Mouse (Mus musculus): ENCODE results near the gene Gch1. TPM values are rescaled to one million over a fixed set of nuclear protein-coding genes. Genes with fewer than 3 reads are reported as not detected.

Gch1 gene
- polyA plus RNA-seq, 1 experiment from 2014 or later = 11.1 TPM

- H3K4me3 ChIP-seq (ENCODE audit: low read length) = no peak overlapping the region
- no peaks in the 10 kb centered on the region for H3K27me3 ChIP-seq (replicated peaks; ENCODE audit: control insufficient read depth, insufficient read depth, low read length)
- no peaks in the 10 kb centered on the region for H3K9me3 ChIP-seq (ENCODE audit: control insufficient read depth, low read length)
- 0 out of 2 replicates have a peak, but pooled peaks cover 3% of the 10 kb centered on the region for H3K4me1 ChIP-seq (ENCODE audit: control insufficient read depth, insufficient read depth, low read length)
- H3K36me3 ChIP-seq (ENCODE audit: control insufficient read depth, insufficient read depth, low read length) = no peaks in the 10 kb centered on the region
- H3K4me2 ChIP-seq (ENCODE audit: low read depth, low read length) = no peak overlapping the region
- 90% methylated on average over 5 of the region's 5 CpGs for WGBS
- H3K27ac ChIP-seq (ENCODE audit: low read length) = no peak overlapping the region
- H3K9ac ChIP-seq (ENCODE audit: low read depth, low read length) = no peak overlapping the region
- no peak for ATAC-seq
Measured at GRCm38 (mm10) chr14:47176226-47176625, 13.0 kb downstream of the Gch1 start.

GRCm38 (mm10) chr14:47175136-47175535 lies 14.1 kb downstream of the Gch1 start:
- no peaks in the 10 kb centered on the region for H3K9me3 ChIP-seq (ENCODE audit: control insufficient read depth, low read length)
- no peak overlapping the region for H3K9ac ChIP-seq (ENCODE audit: low read depth, low read length)
- no peaks in the 10 kb centered on the region for H3K27me3 ChIP-seq (replicated peaks; ENCODE audit: control insufficient read depth, insufficient read depth, low read length)
- 81% methylated on average over 5 of the region's 5 CpGs for WGBS
- H3K27ac ChIP-seq (ENCODE audit: low read length) = no peak overlapping the region
- no peak overlapping the region for H3K4me3 ChIP-seq (ENCODE audit: low read length)
- 0 out of 2 replicates have a peak, but pooled peaks cover 3% of the 10 kb centered on the region for H3K4me1 ChIP-seq (ENCODE audit: control insufficient read depth, insufficient read depth, low read length)
- H3K36me3 ChIP-seq (ENCODE audit: control insufficient read depth, insufficient read depth, low read length) = no peaks in the 10 kb centered on the region
- no peak overlapping the region for H3K4me2 ChIP-seq (ENCODE audit: low read depth, low read length)
- no peak for ATAC-seq

- 79% methylated on average over 5 of the region's 5 CpGs for WGBS
- ATAC-seq = no peak
- no peak overlapping the region for H3K27ac ChIP-seq (ENCODE audit: low read length)
- H3K4me2 ChIP-seq (ENCODE audit: low read depth, low read length) = no peak overlapping the region
- H3K9me3 ChIP-seq (ENCODE audit: control insufficient read depth, low read length) = no peaks in the 10 kb centered on the region
- H3K9ac ChIP-seq (ENCODE audit: low read depth, low read length) = no peak overlapping the region
- no peaks in the 10 kb centered on the region for H3K27me3 ChIP-seq (replicated peaks; ENCODE audit: control insufficient read depth, insufficient read depth, low read length)
- H3K4me3 ChIP-seq (ENCODE audit: low read length) = no peak overlapping the region
- no peaks in the 10 kb centered on the region for H3K4me1 ChIP-seq (ENCODE audit: control insufficient read depth, insufficient read depth, low read length)
- no peaks in the 10 kb centered on the region for H3K36me3 ChIP-seq (ENCODE audit: control insufficient read depth, insufficient read depth, low read length)
Measured at GRCm38 (mm10) chr14:47172073-47172472, 17.1 kb downstream of the Gch1 start.

GRCm38 (mm10) chr14:47170499-47171109 lies 18.6 kb downstream of the Gch1 start:
- Histone ChIP-seq H3K9ac (ENCODE audit: low read depth, low read length) (no peak overlapping the region), H3K27me3 (replicated peaks; ENCODE audit: control insufficient read depth, insufficient read depth, low read length) (no peaks in the 10 kb centered on the region), H3K4me1 (ENCODE audit: control insufficient read depth, insufficient read depth, low read length) (no peaks in the 10 kb centered on the region), H3K27ac (ENCODE audit: low read length) (no peak overlapping the region), H3K4me3 (ENCODE audit: low read length) (no peak overlapping the region), H3K9me3 (ENCODE audit: control insufficient read depth, low read length) (no peaks in the 10 kb centered on the region), H3K4me2 (ENCODE audit: low read depth, low read length) (no peak overlapping the region), H3K36me3 (ENCODE audit: control insufficient read depth, insufficient read depth, low read length) (no peaks in the 10 kb centered on the region)
- no peak for ATAC-seq
- 59% methylated on average over 3 of the region's 3 CpGs for WGBS

- H3K27me3 ChIP-seq (replicated peaks; ENCODE audit: control insufficient read depth, insufficient read depth, low read length) = no peaks in the 10 kb centered on the region
- H3K9me3 ChIP-seq (ENCODE audit: control insufficient read depth, low read length) = no peaks in the 10 kb centered on the region
- no peak overlapping the region for H3K4me2 ChIP-seq (ENCODE audit: low read depth, low read length)
- ATAC-seq = no peak
- H3K4me3 ChIP-seq (ENCODE audit: low read length) = no peak overlapping the region
- WGBS = 73% methylated on average over 9 of the region's 9 CpGs
- no peaks in the 10 kb centered on the region for H3K36me3 ChIP-seq (ENCODE audit: control insufficient read depth, insufficient read depth, low read length)
- H3K27ac ChIP-seq (ENCODE audit: low read length) = no peak overlapping the region
- H3K9ac ChIP-seq (ENCODE audit: low read depth, low read length) = no peak overlapping the region
- H3K4me1 ChIP-seq (ENCODE audit: control insufficient read depth, insufficient read depth, low read length) = no peaks in the 10 kb centered on the region
Measured at GRCm38 (mm10) chr14:47169677-47170410, 19.4 kb downstream of the Gch1 start.

GRCm38 (mm10) chr14:47165741-47166140 lies 23.5 kb downstream of the Gch1 start:
- Histone ChIP-seq H3K4me1 (ENCODE audit: control insufficient read depth, insufficient read depth, low read length) (no peaks in the 10 kb centered on the region), H3K9ac (ENCODE audit: low read depth, low read length) (no peak overlapping the region), H3K4me3 (ENCODE audit: low read length) (no peak overlapping the region), H3K27ac (ENCODE audit: low read length) (no peak overlapping the region), H3K9me3 (ENCODE audit: control insufficient read depth, low read length) (no peaks in the 10 kb centered on the region), H3K36me3 (ENCODE audit: control insufficient read depth, insufficient read depth, low read length) (no peaks in the 10 kb centered on the region), H3K4me2 (ENCODE audit: low read depth, low read length) (no peak overlapping the region), H3K27me3 (replicated peaks; ENCODE audit: control insufficient read depth, insufficient read depth, low read length) (no peaks in the 10 kb centered on the region)
- WGBS = 90% methylated on average over 5 of the region's 5 CpGs
- ATAC-seq = no peak

- Histone ChIP-seq H3K36me3 (ENCODE audit: control insufficient read depth, insufficient read depth, low read length) (no peaks in the 10 kb centered on the region), H3K9ac (ENCODE audit: low read depth, low read length) (no peak overlapping the region), H3K4me1 (ENCODE audit: control insufficient read depth, insufficient read depth, low read length) (no peaks in the 10 kb centered on the region), H3K27ac (ENCODE audit: low read length) (no peak overlapping the region), H3K4me3 (ENCODE audit: low read length) (no peak overlapping the region), H3K9me3 (ENCODE audit: control insufficient read depth, low read length) (no peaks in the 10 kb centered on the region), H3K27me3 (replicated peaks; ENCODE audit: control insufficient read depth, insufficient read depth, low read length) (no peaks in the 10 kb centered on the region), H3K4me2 (ENCODE audit: low read depth, low read length) (no peak overlapping the region)
- 83% methylated on average over 5 of the region's 5 CpGs for WGBS
- no peak for ATAC-seq
Measured at GRCm38 (mm10) chr14:47165117-47165516, 24.1 kb downstream of the Gch1 start.

- Histone ChIP-seq H3K36me3 (ENCODE audit: control insufficient read depth, insufficient read depth, low read length) (no peaks in the 10 kb centered on the region), H3K9ac (ENCODE audit: low read depth, low read length) (no peak overlapping the region), H3K4me3 (ENCODE audit: low read length) (no peak overlapping the region), H3K4me2 (ENCODE audit: low read depth, low read length) (no peak overlapping the region), H3K27ac (ENCODE audit: low read length) (no peak overlapping the region), H3K4me1 (ENCODE audit: control insufficient read depth, insufficient read depth, low read length) (no peaks in the 10 kb centered on the region), H3K9me3 (ENCODE audit: control insufficient read depth, low read length) (no peaks in the 10 kb centered on the region), H3K27me3 (replicated peaks; ENCODE audit: control insufficient read depth, insufficient read depth, low read length) (no peaks in the 10 kb centered on the region)
- WGBS = 83% methylated on average over 3 of the region's 5 CpGs
- no peak for ATAC-seq
Measured at GRCm38 (mm10) chr14:47161921-47162427, 27.2 kb downstream of the Gch1 start.

- no peak for ATAC-seq
- Histone ChIP-seq H3K4me1 (ENCODE audit: control insufficient read depth, insufficient read depth, low read length) (no peaks in the 10 kb centered on the region), H3K4me2 (ENCODE audit: low read depth, low read length) (no peak overlapping the region), H3K27me3 (replicated peaks; ENCODE audit: control insufficient read depth, insufficient read depth, low read length) (no peaks in the 10 kb centered on the region), H3K9ac (ENCODE audit: low read depth, low read length) (no peak overlapping the region), H3K27ac (ENCODE audit: low read length) (no peak overlapping the region), H3K36me3 (ENCODE audit: control insufficient read depth, insufficient read depth, low read length) (no peaks in the 10 kb centered on the region), H3K4me3 (ENCODE audit: low read length) (no peak overlapping the region), H3K9me3 (ENCODE audit: control insufficient read depth, low read length) (no peaks in the 10 kb centered on the region)
- WGBS = 75% methylated on average over 2 of the region's 2 CpGs
Measured at GRCm38 (mm10) chr14:47160051-47160640, 29.1 kb downstream of the Gch1 start.

Measured in intestine, embryonic 16.5 days (tissue).